Mouse (Mus musculus): ENCODE data around the gene Raly. TPM values are rescaled to one million over a fixed set of nuclear protein-coding genes. Genes with fewer than 3 reads are reported as not detected.
"Not testable (repeated sequence)": the region's sequence is repeated elsewhere in the genome, so short reads cannot be mapped to it uniquely, and the experiment has no call there.

Raly gene
- total RNA-seq, 2 experiments from 2014 or later: 99.4 to 101 TPM

GRCm38 (mm10) chr2:154827521-154827920 is 36.6 kb downstream of the Raly start:
- intact Hi-C loops (cut with DNase I): no loop called here
- no peak for DNase-seq (ENCODE audit: low spot score in 2 of 2)

DNA sequence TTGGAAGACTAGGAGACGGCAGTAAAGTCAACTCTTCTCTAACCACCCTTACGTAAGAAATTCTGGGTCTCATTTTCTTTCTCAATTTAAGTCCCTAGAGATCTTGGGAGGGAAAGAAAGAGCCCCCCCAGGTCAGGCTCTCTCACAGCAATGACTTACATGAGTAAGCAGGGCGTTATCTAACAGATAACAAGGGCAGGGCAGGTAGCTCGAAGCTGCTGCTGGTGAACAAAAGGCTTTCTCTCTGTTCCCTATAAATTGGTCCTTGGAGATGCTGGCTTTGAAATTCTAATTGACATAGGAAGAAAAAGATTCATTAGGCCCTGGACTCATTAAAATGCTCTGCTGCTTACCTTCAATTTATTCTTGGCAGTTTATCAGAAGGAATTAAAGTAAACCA is 41.6 kb downstream of the Raly start:
- intact Hi-C loops (cut with DNase I): no loop called here
- DNase-seq (ENCODE audit: low spot score in 2 of 2): no peak

- intact Hi-C loops (cut with DNase I): no loop called here
- no peak for DNase-seq (ENCODE audit: low spot score in 2 of 2)
Observed at GRCm38 (mm10) chr2:154834149-154834865, 43.4 kb downstream of the Raly start.

DNA sequence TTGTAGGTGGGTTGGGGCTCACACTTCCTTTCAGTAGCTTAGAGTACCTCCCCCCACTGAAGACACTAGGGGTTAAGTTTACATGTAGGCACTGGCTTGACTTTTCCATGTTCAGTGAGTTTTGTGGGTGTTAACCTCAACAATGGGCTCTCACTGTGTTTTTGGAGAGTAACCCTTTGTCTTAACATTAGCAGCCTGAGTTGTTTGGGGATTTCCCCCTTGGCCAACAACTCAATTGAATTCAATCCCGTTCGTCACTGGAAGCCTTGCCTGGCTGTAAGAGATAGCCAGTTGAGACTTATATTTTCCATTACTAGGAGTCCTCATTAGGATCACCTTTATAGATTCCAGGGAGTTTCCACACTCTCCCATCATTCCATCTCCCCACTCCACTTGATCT is 45.6 kb downstream of the Raly start:
- no peak for DNase-seq (ENCODE audit: low spot score in 2 of 2)
- intact Hi-C loops (cut with DNase I): no loop called here

DNA sequence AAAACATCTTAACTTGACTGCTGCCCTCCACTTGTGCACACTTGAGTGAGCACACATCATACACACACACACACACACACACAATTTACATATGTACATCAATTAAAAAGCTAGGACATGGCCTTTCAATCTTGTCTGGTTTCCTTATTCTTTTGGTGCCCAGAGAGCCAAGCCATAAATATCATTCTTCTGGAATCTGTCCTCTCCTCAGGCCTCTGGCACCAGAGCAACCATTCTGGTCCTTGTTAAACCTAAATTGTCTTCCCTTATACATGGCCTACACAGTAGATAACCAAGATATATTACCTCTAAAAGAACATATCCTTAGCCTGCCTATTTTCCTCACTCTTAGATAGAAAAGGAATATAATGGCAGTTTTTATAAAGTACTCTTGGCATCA is 57.2 kb downstream of the Raly start:
- intact Hi-C loops (cut with DNase I): no loop called here
- DNase-seq (ENCODE audit: low spot score in 2 of 2): no peak

DNA sequence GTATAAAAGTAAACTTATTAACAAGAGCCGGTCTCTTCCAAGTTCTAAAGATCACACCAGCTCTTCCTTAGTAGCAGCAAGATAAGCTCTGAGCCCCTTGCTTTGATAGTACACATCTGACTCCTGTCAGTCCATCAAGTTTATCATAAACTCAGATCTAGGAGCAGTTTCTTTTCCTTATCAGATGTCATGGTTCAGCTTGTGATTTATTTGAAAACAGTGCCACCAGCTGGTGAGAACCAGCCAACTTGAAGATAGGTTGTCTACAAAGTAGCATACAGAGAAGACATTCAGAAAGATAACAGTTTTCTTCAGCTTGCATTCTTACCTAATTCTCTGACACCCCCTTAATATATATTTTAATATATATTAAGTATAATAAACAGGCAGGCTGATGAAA is 64.5 kb downstream of the Raly start:
- intact Hi-C loops (cut with DNase I): loop anchor here (1.0 to 2.0 kb wide), 2 partner anchors 143 to 153 kb away; no protein-coding TSS in a partner anchor
- peak; percentile 61 to 73 for DNase-seq (ENCODE audit: low spot score in 2 of 2)

DNA sequence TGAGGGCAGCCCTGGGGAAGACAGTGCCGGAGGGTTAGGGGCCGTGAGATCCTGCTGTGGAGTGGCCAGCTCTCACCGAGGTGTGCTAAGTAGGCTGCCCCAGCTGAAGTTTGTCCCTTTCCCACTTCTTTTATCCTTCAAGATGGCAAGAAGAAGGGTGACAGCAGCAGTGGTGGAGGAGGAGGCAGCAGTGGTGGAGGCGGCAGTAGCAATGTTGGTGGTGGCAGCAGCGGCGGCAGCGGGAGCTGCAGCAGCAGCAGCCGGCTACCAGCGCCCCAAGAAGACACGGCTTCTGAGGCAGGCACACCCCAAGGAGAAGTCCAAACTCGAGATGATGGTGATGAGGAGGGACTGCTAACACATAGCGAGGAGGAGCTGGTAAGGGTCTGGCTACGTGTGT is 72.8 kb downstream of the Raly start:
- intact Hi-C loops (cut with DNase I): no loop called here
- peak in 1 of 2 experiments; percentile 61 for DNase-seq (ENCODE audit: low spot score in 2 of 2)

GRCm38 (mm10) chr2:154865696-154866095 is 74.8 kb downstream of the Raly start:
- DNase-seq (ENCODE audit: low spot score in 2 of 2): no peak
- intact Hi-C loops (cut with DNase I): no loop called here

GRCm38 (mm10) chr2:154868106-154868505 is 77.2 kb downstream of the Raly start:
- DNase-seq (ENCODE audit: low spot score in 2 of 2): no peak
- intact Hi-C loops (cut with DNase I): no loop called here

GRCm38 (mm10) chr2:154869954-154870641 is 79.2 kb downstream of the Raly start:
- intact Hi-C loops (cut with DNase I): no loop called here

GRCm38 (mm10) chr2:154876621-154877020 is 85.7 kb downstream of the Raly start:
- intact Hi-C loops (cut with DNase I): no loop called here
- DNase-seq (ENCODE audit: low spot score in 2 of 2): no peak

More at GRCm38 (mm10) chr2:154869954-154870641, 79.2 kb downstream of the Raly start:
- no peak for DNase-seq (ENCODE audit: low spot score in 2 of 2)

DNA sequence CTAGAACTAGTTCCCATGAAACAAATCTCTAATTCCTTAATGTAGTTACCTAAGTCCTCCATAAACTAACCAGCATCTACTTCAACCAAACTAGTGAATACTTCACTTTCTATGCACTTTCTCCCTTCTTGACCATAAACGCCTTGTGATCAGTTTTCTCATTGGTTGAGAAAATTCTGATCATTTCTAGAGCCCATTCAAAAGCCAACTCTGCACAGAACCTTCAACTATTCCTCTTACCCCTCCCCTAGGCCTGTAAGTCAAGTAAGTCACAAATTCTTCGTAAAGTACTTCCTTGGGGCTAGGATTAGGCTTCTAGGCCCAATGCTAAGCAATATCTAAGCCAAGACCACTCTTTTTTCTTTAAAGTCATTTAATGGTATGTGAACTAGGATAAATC is 100.7 kb downstream of the Raly start:
- no peak for DNase-seq (ENCODE audit: low spot score in 2 of 2)
- intact Hi-C loops (cut with DNase I): no loop called here

DNA sequence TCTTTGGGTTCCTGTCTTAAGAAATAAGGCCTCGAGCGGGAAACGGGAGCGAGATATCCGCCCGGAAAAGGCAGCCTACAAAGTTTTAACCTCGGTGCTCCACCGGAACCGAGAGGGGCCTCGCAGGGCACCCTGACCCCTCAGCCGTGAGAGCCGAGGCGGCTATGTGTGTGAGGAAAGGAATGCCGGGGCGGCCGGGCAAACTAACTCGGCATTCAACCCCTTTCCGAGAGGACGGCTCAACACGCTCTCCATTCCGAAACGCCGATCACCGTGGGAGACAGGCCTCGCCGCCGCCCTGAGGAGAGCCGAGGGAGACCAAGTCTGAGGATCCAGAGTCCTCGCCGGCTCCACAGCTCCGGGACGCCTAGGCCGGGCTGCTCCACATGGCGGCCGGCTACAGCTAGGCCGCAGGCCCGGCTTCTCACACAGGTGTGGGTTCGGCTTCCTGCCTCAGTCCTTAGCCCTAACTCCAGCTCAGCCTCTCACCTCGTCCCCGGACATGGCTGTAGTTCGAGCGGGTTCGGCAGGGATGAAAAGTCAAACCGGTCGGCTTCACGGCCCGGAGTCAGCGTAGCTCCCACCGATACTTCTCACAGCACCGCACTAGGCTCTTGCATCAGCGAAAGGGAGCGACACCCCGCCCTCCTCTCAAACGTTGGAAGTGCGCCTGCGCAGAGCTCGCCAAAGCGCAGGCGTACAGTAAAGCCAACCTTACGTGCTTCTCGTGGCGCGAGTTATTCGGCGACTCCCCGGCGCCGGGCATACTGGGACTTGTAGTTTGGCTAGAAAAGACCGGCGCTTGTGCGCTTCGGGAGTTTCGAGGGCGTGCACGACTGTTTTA is 101.5 kb downstream of the Raly start, which contains the start of gene Eif2s2:
TSS of gene Eif2s2 (minus strand) at position 735 of the 844 bp plus-strand sequence.
- DNase-seq (ENCODE audit: low spot score in 2 of 2): peak; percentile 95 to 99
- intact Hi-C loops (cut with DNase I): no loop called here

DNA sequence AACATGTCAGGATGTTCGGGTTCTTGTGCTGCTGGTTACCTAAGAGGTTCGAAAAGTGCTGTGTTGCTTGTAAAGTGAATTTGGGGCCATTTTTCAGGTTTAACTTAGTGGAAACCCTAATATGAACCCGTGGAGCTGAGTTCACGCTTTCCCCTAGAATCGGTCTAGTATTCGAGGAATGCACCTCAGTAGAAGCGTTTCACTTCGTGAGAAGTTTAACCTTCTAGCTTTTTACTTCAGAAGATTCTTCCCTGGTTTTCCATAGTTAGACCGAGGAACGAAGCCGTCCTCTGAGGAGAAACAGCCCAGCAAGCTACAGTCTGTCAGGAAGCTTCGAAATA is 102.1 kb downstream of the Raly start:
- intact Hi-C loops (cut with DNase I): no loop called here

GRCm38 (mm10) chr2:154893548-154893947 is 102.7 kb downstream of the Raly start:
- DNase-seq (ENCODE audit: low spot score in 2 of 2): no peak
- intact Hi-C loops (cut with DNase I): no loop called here

More for the DNA sequence above, 102.1 kb downstream of the Raly start:
- DNase-seq (ENCODE audit: low spot score in 2 of 2): no peak

GRCm38 (mm10) chr2:154899004-154899403 is 108.1 kb downstream of the Raly start:
- DNase-seq (ENCODE audit: low spot score in 2 of 2); intact Hi-C loops (cut with DNase I): not testable (repeated sequence)

DNA sequence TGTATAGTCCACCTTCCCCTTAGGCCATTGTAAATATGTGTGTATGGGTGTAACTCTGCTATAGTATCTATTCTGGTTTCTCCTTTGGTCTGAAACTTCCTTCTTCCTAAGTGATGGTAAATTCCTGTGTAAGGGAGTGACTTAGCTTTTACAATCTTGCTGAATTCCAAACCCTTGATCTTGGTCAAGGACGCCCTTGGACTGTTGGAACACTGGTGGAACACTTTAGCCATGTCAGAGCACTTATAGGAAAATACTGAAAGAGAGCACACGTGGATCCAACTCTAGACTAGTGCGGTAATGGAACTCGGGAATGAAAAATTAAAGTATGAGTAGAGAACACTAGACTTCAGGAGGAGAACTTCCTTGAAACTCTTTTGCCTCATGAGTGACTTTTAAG is 108.5 kb downstream of the Raly start:
- DNase-seq (ENCODE audit: low spot score in 2 of 2); intact Hi-C loops (cut with DNase I): not testable (repeated sequence)

DNA sequence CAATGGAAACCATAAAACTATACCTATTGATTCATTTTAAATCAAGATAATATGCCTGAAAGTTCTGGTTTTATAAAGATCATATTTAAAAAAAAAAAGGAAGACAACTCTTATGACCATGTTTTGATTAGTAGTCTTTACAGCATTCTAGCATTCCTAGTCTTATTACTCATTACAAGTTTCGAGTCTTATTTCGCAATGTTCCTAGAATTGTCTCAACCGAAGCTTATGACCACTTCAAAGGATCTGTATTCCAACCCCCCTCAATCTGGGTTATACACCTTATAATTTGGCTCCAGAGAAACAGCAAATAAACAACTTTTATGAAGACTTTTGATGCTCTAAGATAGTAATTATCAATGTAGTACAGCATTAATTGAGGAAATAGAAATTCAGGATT is 111.2 kb downstream of the Raly start:
- intact Hi-C loops (cut with DNase I): no loop called here
- no peak for DNase-seq (ENCODE audit: low spot score in 2 of 2)

DNA sequence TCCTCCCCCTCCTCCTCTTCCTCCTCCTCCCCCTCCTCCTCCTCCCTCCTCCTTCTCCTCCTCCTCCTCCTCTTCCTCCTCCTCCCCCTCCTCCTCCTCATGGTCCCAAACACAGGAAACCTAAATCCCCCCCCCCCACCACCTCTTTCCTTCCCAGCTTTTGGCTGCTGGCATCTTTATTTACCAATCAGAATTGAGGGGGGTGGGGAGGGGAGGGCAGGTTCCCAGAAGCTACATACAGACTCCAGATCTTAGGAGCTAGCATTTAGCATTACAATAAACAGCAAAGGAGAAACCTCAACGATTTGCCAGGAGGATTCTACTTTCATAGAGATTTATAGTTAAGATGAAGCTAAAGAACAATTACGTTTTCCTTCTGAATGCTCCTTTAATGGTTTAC is 114.9 kb downstream of the Raly start:
- intact Hi-C loops (cut with DNase I): no loop called here

DNA sequence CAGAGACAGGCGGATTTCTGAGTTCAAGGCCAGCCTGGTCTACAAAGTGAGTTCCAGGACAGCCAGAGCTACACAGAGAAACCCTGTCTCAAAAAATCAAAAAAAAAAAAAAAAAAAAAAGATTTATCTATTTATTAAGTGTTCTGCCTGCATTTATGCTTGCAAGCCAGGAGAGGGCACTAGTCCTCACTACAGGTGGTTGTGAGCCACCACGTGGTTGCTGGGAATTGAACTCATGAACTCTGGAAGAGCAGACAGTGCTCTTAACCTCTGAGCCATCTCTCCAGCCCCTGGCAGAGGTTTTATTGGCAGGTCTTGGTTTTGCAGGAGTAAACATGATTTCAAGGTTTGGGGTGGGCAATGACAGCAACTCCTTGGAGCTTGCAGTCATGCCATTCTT is 117.3 kb downstream of the Raly start:
- intact Hi-C loops (cut with DNase I); DNase-seq (ENCODE audit: low spot score in 2 of 2): not testable (repeated sequence)

More for the DNA sequence above, 114.9 kb downstream of the Raly start:
- no peak for DNase-seq (ENCODE audit: low spot score in 2 of 2)

All from left cerebral cortex, postnatal 25 days (tissue).